Mouse (Mus musculus) frontal cortex, postnatal 25 days (tissue): Measurements from ENCODE around the gene AI413582.

Experiments used
- DNase-seq, 2 experiments: peaks; one replicate each; pipeline ENCODE4 v3.0.0; 2022; ENCODE audit warnings: low spot score in 2 of 2

The AI413582 gene

DNA sequence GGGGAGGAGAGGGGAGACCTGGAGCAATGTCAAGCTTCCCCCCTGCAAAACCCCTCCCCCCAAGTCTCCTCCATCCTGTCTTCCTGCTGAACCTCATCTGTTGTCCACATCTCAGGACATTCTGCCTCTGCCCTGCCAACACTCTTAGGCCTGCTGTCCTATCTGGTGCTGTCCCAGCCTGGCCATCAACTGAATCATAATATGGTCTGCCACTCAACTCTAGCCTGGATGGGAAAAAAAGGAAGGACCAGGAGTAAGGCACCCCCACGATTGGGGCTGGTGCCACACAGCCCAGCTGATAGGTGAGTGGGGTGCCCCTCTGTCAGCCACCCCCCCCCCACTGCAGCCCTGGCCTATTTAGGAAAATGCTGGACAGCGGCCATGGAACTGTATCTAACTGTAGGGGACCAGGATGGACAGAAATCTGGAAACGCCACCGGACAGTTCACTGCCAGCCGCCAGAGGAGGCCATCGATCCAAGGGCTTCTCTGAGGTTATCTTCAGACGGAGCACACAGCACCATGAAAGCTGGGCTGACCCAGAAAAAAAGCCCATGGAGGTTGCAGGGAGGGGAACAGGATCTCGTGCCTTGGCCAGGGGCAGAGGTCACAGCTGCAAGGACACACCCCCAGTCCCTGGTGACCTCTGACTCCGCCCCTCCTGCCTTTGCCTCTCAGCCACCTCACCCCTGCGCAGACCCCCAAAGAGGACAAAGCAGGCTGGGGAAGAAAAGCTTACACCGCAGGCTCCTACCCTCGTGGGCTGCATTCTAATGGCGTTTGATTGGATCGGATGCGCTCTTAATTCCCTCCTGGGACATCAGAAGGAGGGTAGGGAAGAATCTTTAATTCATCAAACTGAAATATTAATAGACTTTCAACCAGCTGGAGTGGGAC, 46.6 kb downstream of the AI413582 start:
- no peak for DNase-seq

DNA sequence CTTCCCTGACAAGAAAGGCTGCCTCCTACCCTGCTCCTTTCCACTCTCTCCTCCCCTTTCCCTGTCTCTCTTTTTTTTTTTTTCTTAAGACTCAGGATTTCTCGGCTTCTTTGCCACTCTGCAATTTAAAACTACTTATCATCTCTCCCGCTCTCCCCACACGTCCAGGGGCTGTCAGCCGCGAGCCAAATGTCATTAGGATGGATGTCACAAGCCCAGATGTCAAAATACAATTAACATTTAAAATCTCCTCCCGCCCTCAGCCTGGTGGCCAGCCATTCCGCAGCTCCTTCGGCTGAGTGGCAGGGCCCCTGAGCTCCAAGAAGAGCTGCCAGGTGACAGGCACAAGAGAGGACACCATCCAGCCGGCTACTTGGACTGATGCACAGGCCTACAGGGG, 47.3 kb downstream of the AI413582 start:
- DNase-seq = no peak

DNA sequence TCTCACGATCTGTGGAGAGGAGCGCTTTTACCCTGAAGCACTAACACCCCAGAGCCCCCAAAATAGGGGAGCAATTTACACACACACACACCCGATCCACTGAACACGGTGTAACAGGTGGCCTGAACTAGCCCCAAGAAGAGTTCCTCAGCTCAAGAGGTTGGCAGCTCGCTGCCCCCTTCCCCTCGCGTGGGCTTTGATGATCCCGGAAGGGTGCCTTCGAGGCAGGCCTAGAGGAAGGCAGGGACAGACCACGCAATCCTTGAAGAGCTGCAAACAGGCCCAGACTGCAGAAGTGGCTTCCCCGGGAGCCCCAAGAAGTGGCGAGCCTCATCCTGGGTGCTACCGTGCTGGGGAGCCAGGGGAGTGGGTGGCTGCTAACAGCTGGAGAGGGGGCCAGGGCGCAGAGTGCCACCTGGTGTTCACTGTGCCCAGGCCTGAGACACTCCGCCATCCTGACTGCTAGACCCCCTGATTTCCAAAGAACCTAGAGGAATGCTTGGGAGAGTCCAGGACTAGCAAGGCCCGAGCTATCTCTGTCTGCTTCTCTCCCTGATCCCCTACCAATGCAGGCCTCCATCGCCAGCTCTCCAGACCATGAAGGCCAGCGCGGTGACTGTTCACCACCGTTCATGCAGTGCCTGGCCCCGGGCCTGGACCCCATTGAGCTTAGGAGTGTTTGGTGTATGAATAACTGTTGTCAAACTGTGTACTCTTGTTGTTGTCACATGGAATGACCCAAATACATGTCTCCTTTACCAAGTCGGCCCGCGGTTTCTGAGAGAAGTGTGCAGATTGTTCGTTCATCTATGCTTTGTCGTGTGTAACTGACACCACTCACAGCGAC, 51.4 kb downstream of the AI413582 start:
- DNase-seq = no peak
